Mouse (Mus musculus) left cerebral cortex, adult 8-10 months (tissue): ENCODE measurements at regions not wholly inside any gene's neighbourhood (a gene's known extent, or its start where the extent isn't known, plus 50 kb on each side); places are given as distances from the start of the nearest gene placed in this dataset.
A peak's percentile ranks its signal among the peaks of the same experiment; 100 is the strongest.
"Not testable (repeated sequence)": the region's sequence is repeated elsewhere in the genome, so short reads cannot be mapped to it uniquely, and the experiment has no call there.

ENCODE experiments used
- DNase-seq, 2 experiments: peaks; one replicate each; pipeline ENCODE4 v3.0.0; 2022; ENCODE audit warnings: low spot score in 2 of 2

- DNase-seq: no peak
Measured at GRCm38 (mm10) chr19:51355701-51356100, 677.3 kb upstream of the Sorcs1 start.

GRCm38 (mm10) chr19:51340491-51340890 lies 662.0 kb upstream of the Sorcs1 start:
- no peak for DNase-seq

GRCm38 (mm10) chr19:51330010-51330409 lies 651.6 kb upstream of the Sorcs1 start:
- no peak for DNase-seq

- peak in 1 of 2 experiments; percentile 6 for DNase-seq
Measured at GRCm38 (mm10) chr19:51303708-51304107, 625.3 kb upstream of the Sorcs1 start.

- DNase-seq: not testable (repeated sequence)
Measured at GRCm38 (mm10) chr19:51296631-51297030, 618.2 kb upstream of the Sorcs1 start.

- DNase-seq: no peak
Measured at GRCm38 (mm10) chr19:51268978-51269556, 590.6 kb upstream of the Sorcs1 start.

- no peak for DNase-seq
Measured at GRCm38 (mm10) chr19:51240295-51240864, 561.9 kb upstream of the Sorcs1 start.

- no peak for DNase-seq
Measured at GRCm38 (mm10) chr19:51238181-51238523, 559.7 kb upstream of the Sorcs1 start.

- DNase-seq: no peak
Measured at GRCm38 (mm10) chr19:51237509-51238180, 559.2 kb upstream of the Sorcs1 start.

- no peak for DNase-seq
Measured at GRCm38 (mm10) chr19:51232525-51232924, 554.1 kb upstream of the Sorcs1 start.

- DNase-seq: no peak
Measured at GRCm38 (mm10) chr19:51226932-51227331, 548.5 kb upstream of the Sorcs1 start.

- peak in 1 of 2 experiments; percentile 1 for DNase-seq
Measured at GRCm38 (mm10) chr19:51201391-51201790, 522.9 kb upstream of the Sorcs1 start.
